Mouse (Mus musculus) c-Kit-positive CD71-positive TER-119-negative erythroid progenitor cells, embryonic 14.5 days (primary cell): Measurements from ENCODE around the gene Phox2a.

Experiments
- DNase-seq: peaks from one replicate; pipeline ENCODE4 v3.0.0-alpha.2; 2013; ENCODE audit warnings: low read depth

The Phox2a gene

DNA sequence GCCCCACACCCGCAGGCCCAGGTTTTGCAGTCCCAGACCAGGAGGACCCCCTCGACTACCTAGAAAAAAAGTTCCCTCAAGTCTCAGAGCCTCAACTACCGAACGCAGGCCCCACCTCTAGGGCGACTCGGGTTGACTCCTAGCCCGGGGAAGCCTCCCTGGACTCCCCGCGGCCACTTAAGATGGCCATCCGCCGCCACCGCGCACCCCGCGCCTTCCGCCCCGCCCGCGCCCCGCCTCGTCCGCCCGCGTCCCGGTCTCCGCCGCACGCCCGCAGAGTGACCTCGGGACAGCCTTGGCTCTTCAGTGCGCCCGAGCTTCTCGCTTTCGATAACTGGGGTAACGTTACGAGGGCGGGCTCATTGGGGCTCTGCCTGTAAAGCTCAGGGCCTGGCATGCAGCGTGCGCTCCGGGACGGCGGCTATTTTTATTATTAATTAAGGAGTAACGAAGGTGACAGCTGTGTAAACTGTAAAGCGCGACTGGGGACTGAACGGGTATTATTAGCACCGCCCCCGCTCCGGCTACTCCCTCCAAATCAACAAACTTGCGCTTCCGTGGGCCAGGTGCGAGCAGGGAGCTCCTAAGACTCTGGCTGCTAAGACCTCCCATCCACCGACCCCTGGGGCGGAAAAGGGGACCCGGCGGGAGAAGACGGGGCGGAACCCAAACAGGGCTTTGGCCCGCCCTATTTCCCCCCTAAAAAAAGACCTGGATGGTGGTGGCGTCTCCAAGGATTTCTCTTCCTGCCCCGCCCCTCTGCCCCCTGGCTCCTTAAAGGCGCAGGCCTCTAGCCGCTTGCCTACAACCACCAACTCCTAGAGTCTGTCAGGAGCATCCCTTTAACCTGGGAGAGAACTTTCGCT lies 19.7 kb downstream of the Phox2a start, which contains the start of gene Inppl1:
TSS of gene Inppl1 (minus strand) at position 624 of the 866 bp plus-strand sequence.
- peak; percentile 51 for DNase-seq

GRCm38 (mm10) chr7:101844186-101844585 lies 26.1 kb downstream of the Phox2a start:
- DNase-seq = no peak

GRCm38 (mm10) chr7:101847934-101848333 lies 29.8 kb downstream of the Phox2a start:
- no peak for DNase-seq

GRCm38 (mm10) chr7:101851689-101852088 lies 33.6 kb downstream of the Phox2a start:
- DNase-seq = no peak

- no peak for DNase-seq
Observed at GRCm38 (mm10) chr7:101852846-101853245, 34.7 kb downstream of the Phox2a start.

DNA sequence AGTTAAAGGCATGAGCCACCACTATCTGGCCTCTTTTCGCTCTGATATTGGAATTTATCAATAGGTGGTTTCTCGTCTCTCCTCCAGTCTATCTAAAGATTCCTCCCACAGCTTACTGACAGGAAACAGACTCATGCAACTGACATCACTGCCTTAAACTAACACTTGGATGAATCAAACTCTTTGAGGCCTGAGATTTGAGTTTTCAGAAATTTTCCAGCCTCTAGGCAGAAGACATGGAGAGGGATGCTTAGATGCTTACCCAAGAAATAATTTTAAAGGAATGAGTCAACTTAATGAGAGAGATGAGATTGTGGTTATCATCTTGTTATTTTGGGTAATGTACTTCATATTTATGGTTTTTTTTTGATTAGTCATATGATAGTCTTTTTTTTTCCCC lies 35.7 kb downstream of the Phox2a start:
- no peak for DNase-seq

- DNase-seq = no peak
Observed at GRCm38 (mm10) chr7:101857094-101857493, 39.0 kb downstream of the Phox2a start, which contains the start of gene Folr2. Folr2 (minus strand) TSS chr7:101857194.

GRCm38 (mm10) chr7:101858362-101858761 lies 40.2 kb downstream of the Phox2a start:
- DNase-seq = no peak

- DNase-seq = no peak
Observed at GRCm38 (mm10) chr7:101860978-101861377, 42.9 kb downstream of the Phox2a start.

DNA sequence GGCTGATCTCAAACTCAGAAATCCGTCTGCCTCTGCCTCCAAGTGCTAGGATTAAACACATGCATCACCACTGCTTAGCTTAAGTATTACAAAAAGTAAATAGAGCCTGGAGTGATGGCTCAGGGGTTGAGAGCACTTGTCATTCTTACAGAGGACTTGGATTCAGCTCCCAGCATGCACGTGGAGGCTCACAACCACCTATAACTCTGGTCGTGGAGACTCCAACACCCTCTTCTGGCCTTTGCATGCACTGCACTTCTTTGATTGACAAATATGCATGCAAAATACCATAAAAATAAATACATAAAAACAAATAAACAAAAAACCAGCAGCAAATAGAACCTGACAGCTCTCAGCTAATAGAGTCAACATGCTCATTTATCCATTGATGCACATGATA lies 44.2 kb downstream of the Phox2a start:
- DNase-seq = no peak

GRCm38 (mm10) chr7:101863415-101863814 lies 45.3 kb downstream of the Phox2a start, which contains the start of gene Anapc15:
Anapc15 (plus strand) TSS chr7:101863715.
- DNase-seq = no peak

- DNase-seq = no peak
Observed at GRCm38 (mm10) chr7:101866491-101867265, 48.6 kb downstream of the Phox2a start.

DNA sequence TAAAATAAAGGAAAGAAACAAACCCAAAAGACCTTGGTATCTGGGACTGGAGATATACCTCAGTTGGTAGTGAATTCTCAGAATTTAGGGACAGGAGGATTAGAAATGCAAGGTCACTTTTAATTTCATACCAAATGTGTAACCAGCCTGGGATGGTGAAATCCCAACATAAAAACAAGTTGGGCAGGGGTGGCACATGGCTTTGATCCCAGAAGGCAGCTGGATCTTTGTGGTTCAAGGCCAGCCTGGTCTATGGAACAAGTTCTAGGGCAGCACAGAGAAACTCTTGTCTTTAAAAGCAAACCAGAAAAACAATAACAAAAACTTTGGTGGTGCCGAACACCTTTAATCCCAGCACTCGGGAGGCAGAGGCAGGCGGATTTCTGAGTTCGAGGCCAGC lies 49.4 kb downstream of the Phox2a start:
- DNase-seq = no peak

- DNase-seq = no peak
Observed at GRCm38 (mm10) chr7:101868241-101869162, 50.4 kb downstream of the Phox2a start.

DNA sequence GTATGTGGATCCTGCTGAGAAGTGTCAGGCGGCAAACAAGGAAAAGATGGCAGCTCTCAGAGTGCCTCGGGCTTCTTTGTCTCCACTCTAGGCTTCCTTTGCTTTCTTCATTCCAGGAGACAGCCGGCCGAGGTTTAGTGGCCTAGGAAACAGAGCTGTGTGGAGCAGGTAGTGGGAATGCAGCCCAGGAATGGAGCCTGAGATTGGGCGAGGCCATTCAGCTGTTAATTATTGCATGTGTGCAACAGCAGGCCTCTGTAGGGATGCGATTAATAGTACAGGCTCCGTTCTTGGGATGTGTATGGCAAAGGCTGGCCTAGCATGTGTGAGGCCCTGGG lies 51.0 kb downstream of the Phox2a start:
- DNase-seq = no peak

DNA sequence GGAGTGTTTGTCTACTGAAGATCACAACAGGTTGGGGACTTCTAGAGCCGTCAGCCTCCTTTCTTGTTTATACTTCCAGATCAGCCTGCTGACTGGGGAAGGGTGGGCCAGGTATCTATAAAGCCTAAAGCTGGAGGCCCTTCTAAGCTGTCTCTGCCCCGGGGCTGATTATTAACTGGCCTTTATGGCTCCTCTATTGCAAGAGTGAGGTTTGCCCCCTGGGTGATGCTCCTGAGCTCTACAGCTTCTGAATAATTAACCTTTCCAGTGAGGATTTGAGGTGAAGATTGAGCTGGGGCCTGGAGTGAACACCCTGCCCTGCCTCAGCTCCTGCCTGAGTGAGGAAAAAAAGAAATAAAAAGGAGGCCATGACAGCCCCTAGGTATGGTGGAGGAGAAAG lies 52.5 kb downstream of the Phox2a start, which contains the start of gene Folr1:
TSS of gene Folr1 (minus strand) at position 160 of the 400 bp plus-strand sequence.
- no peak for DNase-seq

- no peak for DNase-seq
Observed at GRCm38 (mm10) chr7:101871296-101871695, 53.2 kb downstream of the Phox2a start.
